Mouse (Mus musculus): Measurements from ENCODE around the gene Sec22c.

Gene Sec22c

DNA sequence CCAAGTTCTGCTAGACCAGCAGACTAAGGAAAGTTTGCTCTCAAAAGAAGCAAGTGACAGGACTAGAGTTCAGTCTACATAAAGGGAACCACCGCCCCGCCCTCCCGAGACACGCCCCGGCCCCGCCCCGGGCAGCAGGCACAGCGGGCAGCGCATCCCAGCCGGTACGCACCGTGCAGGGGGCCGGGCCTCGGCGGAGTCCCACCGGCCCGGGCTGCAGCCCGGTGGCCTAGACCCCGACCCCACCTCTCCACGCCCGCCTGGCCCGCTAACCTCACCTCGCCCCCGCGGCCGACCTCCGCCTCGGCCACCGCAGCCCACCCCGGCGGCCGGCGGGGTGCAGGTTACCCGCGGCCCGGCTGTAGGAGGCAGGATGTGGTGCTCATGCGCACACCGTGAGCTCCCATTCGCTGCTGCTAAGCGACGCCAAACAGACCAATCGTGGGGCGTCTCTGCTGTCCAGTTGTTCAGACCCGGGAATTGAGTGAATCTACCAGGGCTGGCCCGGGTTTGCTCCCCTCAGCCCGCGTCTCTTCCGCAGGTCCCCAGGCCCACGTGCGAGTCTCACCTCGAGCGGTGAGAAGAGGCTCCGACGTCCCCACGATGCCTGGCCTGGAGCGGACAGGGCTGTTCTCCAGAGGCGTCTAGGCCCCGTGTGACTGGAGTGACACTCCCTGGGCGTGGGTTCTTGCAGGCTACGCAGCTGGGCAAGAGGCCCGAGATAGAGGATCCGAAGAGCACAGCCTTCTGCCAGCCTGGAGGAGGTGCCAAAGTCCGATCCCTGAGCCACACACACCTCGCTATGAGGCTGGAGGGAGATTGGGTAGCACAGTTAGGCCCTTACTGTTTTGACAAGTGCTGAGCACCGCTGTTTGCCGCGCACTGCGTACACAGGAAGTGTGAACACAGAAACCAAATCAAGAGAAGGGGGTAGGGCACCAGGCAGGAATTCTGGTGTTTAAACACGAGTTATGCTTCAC is at the start of gene Sec22c:
Gene Sec22c (minus strand): TSS at position 845 of the 980 bp plus-strand sequence.
- DNase-seq (ENCODE audit: low read depth): peak; percentile 92

- DNase-seq (ENCODE audit: low read depth): no peak
Observed at GRCm38 (mm10) chr9:121754624-121755023, 49.3 kb upstream of the Sec22c start.

GRCm38 (mm10) chr9:121752774-121753173 is 47.5 kb upstream of the Sec22c start:
- no peak for DNase-seq (ENCODE audit: low read depth)

GRCm38 (mm10) chr9:121744051-121744450 is 38.8 kb upstream of the Sec22c start:
- no peak for DNase-seq (ENCODE audit: low read depth)

DNA sequence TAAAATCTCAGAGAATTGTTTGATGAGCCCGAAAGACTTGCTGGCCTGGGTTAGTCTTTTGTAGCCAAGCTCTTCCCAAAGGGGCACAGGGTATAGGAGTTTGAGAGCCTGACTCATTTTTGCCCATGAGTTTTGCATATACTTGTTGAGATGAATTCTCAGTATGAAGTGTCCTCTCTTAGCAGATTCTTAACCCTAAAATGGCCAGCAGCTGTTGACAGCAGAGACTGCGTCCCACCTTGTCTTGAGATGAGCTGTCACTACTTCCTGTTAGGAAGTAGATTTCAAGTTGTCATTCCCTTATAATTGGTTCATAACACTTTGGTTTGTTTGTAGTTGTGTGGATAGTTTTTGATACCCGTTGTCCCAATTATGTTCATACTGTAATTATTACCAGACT is 35.9 kb upstream of the Sec22c start:
- no peak for DNase-seq (ENCODE audit: low read depth)

GRCm38 (mm10) chr9:121740490-121740889 is 35.2 kb upstream of the Sec22c start:
- no peak for DNase-seq (ENCODE audit: low read depth)

DNA sequence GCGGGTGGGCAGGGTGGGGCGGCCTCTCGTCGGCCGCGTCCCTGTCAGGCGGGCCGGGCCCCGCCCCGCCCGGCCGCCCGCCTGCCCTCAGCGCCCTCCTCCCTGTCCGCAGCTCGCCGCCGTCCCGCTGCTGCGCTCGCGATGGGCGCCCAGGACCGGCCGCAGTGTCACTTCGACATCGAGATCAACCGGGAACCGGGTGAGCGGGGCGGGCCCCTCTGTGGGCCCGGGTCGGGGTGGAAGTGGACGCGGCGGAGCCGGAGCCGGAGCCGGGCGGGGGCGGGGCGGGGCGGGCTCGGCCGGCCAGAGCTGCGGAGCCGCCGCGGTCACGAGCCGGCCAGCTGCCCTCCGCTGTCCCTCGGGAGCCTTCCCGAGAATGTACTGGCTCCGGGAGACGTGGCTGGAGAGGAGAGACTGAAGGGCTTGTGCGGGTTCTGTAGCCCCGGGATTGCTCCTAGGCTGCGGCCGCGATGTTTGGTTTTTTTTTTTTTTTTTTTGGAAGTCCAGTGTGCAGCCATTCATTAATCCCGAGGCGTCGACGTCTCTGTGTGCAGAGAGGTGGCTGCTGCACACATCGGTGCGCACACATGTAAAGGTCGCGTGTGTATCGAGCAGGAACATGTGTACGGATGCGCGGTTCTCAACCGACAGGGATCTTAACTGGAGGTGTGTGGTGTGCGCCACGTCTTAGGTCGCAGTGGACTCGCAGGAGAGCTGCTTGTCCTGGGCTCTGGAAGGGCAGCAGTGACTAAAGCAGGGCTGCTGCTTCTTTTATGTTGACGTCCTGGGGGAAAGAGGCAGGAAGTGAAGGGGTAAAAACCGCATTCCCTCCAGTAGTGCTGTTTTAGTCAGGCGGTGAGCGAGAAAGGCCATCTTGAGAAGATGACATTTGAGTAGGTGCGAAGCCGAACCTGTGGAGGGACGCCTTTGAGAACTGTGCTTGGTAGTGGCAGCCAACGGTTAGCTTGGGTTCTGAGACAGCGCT is 14.3 kb upstream of the Sec22c start:
- peak; percentile 66 for DNase-seq (ENCODE audit: low read depth)

DNA sequence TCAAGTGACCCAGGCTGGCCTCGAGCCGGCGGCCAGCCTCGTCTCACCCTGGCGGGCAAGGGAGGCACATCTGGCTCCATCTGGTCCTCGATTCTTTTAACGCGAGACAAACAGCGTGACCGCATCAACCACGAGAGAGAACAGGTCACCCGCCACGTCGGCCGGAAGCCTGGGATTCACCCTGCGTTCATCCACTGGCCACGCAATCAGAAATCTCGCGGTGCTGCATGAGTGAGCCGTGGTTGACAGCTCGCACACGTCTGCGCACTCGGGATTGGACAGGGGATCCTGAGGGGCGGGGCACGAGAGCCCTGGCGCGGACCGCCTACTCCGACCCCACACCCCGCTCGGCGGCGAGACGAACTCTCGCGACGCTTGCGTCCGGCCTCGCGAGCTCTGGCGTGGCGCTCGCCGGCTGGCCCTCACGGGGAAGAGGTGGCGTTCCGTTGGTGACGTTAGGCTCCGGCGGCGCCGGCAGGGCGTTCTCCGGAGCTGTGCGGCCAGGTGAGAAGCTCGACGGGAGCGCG is 13.6 kb upstream of the Sec22c start, which contains the start of gene Nktr:
Gene Nktr (plus strand): TSS at position 378 of the 527 bp plus-strand sequence.
- peak; percentile 98 for DNase-seq (ENCODE audit: low read depth)

- no peak for DNase-seq (ENCODE audit: low read depth)
Observed at GRCm38 (mm10) chr9:121718070-121718705, 12.9 kb upstream of the Sec22c start.

DNA sequence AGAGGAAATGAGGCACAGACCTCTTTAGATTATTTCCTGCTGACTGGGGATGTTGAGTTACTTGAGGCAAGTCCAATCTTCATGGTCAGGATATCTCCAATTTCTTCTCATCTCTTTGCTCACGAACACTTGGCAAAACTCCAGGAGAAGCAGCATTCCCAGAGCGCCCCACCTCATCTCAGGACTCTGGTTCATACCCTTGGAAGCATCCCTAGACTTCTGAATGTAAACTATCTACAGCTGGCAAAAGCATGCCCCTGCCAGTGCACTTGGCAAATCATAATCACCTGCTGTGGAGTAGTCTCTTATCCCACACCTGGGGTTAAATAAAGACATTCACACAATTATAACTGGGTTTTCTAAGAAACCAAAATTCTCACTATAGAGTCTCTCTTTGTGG is 11.8 kb upstream of the Sec22c start:
- DNase-seq (ENCODE audit: low read depth): no peak

GRCm38 (mm10) chr9:121710584-121710975 is 5.3 kb upstream of the Sec22c start:
- DNase-seq (ENCODE audit: low read depth): peak; percentile 37

GRCm38 (mm10) chr9:121709898-121710583 is 4.8 kb upstream of the Sec22c start, which contains the start of gene Ss18l2:
Gene Ss18l2, plus strand, starts transcription at chr9:121710329.
- DNase-seq (ENCODE audit: low read depth): peak; percentile 99

DNA sequence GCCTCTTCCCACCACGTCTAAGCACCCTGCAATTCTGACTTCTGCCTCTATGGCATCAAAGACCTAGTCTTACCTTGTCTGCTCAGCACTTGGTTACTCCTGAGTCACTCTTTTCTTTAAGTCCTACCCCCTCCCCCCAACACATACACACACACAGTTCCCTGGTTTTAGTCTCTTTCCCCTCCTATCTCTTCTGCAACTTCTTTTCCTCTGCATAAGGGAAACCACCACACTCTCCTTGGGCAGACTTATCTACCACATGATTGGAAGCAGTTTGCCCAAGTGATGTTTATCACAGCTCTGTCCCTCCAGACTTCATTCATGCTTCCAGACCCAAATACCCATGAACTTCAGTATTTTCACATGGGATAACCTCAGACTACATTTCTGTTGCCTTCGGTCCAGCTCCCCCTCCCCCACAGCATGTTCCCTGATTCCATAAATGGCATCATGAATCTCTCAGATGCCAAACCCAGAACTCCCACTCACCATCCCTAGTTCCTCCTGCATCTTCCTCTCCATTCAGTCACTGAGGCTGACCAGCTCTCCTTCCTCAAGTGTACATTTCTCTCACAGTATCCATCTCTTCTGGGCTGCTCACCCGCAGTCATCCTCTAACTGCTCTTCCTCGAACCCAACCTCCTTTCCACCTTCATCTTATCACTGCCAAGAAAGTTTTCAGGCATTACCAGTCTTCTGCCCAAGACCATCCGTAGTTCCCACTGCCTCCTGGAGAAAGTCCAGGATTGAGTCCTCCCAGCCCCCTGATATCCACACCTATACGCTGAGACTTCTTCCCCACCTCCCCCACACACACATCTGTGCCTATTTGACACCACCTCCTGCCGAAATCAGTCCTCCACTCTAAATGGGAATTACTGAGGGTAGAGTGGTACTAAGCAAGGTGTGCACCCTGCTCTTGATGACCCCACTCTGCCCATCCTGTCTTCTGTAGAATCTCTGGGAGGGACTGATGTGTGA is 3.5 kb upstream of the Sec22c start:
- no peak for DNase-seq (ENCODE audit: low read depth)

- DNase-seq (ENCODE audit: low read depth): no peak
Observed at GRCm38 (mm10) chr9:121707801-121708200, 2.5 kb upstream of the Sec22c start.

GRCm38 (mm10) chr9:121706029-121706675 is 862 bp upstream of the Sec22c start:
- no peak for DNase-seq (ENCODE audit: low read depth)

DNA sequence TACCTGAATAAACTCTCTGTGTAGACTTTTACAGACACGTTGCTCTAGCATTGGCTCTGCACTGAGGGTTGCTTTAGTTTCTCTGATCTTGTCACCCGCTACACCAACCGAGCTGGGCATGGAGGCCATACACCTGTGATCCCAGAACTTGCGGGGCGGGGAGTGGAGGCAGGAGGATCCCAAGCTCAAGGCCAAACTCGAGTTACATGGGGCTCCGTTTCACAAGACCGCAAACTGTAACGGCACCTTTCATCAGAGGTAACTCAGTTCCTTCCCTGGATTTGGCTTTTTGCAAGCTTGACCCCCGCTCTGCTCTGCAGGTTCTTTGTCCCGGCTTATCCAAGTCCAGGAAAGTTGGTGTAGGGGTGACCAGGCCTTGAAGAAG is 1.0 kb downstream of the Sec22c start:
- no peak for DNase-seq (ENCODE audit: low read depth)

DNA sequence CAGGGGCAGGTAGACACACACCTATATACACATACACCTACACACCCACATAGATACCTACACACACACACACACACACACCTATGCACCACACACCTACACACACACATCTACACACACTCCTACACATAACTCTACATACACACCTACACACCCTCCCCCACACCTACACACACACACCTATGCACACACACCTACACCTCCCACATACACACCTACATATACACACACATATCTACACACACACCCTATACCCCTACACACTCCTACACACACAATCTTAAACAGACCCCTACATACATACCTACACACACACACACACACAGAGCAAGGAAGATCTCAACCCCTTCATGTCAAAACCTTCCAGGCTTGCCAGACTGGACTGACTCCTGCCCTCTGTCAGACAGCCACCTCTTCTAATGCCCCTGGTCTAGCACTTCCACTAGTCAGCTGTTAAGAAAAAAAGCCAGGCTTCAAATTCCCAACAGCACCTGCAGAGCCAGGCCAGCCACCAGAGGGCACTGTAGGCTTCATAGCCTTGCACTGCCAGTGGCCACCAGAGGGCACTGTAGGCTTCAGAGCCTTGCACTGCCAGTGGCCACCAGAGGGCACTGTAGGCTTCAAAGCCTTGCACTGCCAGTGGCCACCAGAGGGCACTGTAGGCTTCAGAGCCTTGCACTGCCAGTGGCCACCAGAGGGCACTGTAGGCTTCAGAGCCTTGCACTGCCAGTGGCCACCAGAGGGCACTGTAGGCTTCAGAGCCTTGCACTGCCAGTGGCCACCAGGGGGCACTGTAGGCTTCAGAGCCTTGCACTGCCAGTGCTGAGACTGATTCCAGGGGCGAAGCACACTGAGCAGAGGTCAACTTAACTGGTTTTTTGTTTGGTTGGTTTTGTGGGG is 7.9 kb downstream of the Sec22c start:
- DNase-seq (ENCODE audit: low read depth): peak; percentile 63

DNA sequence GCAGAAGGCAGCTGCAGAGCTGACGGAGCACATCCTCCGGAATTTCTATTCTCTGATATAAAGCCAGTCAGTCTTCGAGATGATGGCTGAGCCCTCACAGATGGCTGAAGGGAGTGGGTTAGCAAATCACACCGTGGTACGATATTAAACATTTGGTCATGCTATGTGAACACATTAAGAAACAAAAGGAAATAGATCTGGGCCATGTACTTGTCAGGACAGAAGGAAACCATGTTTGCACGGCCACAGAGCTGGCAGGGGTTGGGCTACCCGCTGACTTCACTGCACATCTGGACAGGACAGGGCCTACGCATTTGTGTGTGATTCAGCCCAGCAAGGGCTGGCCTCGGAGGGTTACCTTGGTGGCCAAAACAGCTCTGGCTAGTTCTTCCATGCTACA is 8.7 kb downstream of the Sec22c start:
- DNase-seq (ENCODE audit: low read depth): no peak

All from NIH3T3 (cell line).